ENCODE assay signal across 14 mouse cellular contexts in the genomic region with DNA sequence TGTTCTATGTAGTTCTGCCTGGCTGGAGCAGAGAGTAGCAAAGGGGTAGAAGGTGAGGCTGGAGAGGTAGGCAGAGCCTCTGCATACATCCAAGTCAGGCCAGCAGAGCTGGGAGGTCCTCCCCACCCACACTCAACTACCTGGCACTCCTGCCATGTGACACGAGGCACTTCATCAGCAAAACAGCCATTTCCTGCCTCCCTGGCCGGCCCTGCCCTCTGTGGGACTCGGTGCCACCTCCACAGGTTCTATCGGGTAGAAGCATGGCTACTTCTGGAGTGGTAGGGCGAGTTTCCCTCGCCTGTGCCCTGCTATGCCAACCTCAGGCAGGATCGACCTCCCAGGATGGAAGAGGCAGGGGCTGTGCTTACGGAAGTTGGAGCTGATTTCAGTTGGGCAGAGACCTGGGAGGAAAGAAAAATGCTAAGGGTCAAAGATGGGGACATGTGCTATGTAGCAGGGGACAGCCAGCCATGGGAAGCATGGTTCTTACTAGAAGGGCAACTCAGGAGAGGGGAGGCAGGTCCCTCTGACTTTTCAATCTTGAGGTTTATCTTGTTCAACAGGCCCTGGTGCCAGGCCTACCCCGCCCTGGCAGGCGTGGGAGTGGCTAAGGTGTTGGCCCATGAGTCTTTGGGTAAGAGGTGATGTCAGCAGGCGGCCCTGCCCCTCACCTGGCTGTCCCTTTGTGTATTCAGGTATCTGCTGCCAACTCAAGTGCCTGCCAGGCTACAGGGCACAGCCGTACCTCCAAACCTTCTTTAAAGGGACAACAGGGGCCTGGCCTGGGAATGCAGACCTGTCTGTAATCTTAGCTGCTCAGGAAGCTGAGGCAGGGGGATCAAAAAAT. TPM values are rescaled to one million over a fixed set of nuclear protein-coding genes. Genes with fewer than 3 reads are reported as not detected.
DNase-seq lines count a peak whose midpoint lies in the region; ATAC-seq and TF ChIP-seq lines count a peak whose summit lies in the region.
"Had no signal": no experiment of that assay in that cellular context is flagged by ENCODE, and none has a peak within 500 bp of the region (broad histone marks: within the 10 kb centered on the region; RNA-seq: fewer than 3 reads in every experiment).

No protein-coding gene starts in this region.

- H3K4me1 ChIP-seq in liver, adult 2 months (ENCODE audit: control insufficient read depth, insufficient read depth, low read length) = no peaks in the 10 kb centered on the region
- H3K4me1 ChIP-seq in liver, embryonic 11.5 days (replicated peaks; ENCODE audit: control insufficient read depth, insufficient read depth, low read length) = no peaks in the 10 kb centered on the region
- peaks cover 9% of the 10 kb centered on the region for H3K4me1 ChIP-seq in liver, embryonic 13.5 days (replicated peaks)

- TF ChIP-seq CTCF in liver, adult 2 months (IDR thresholded peaks at IDR 0.05; ENCODE audit: low read depth, low read length) = no peak

- no peak for TF ChIP-seq POLR2A in liver, adult 2 months (IDR thresholded peaks at IDR 0.05; ENCODE audit: extremely low read depth, insufficient read depth, low read length)

- no peaks in the 10 kb centered on the region for H3K36me3 ChIP-seq in liver, adult 2 months (ENCODE audit: control insufficient read depth, insufficient read depth, low read length)
- no peaks in the 10 kb centered on the region for H3K36me3 ChIP-seq in liver, embryonic 11.5 days (ENCODE audit: control insufficient read depth, insufficient read depth, low read length)
- H3K36me3 ChIP-seq in liver, embryonic 13.5 days = no peaks in the 10 kb centered on the region
- H3K36me3 ChIP-seq: embryonic facial prominence, embryonic 13.5 days; heart, embryonic 13.5 days; neural tube, embryonic 12.5 days had no signal

- H3K79me2 ChIP-seq in liver, adult 2 months (ENCODE audit: control insufficient read depth, insufficient read depth, low read length) = no peaks in the 10 kb centered on the region

- H3K4me3 ChIP-seq in liver, adult 2 months (ENCODE audit: insufficient read depth, low read depth, low read length) = no peak overlapping the region
- H3K4me3 ChIP-seq in liver, embryonic 11.5 days (ENCODE audit: low read depth, low read length) = no peak overlapping the region
- H3K4me3 ChIP-seq in liver, embryonic 13.5 days (replicated peaks) = no peak overlapping the region
- H3K4me3 ChIP-seq: embryonic facial prominence, embryonic 13.5 days; heart, embryonic 13.5 days; neural tube, embryonic 12.5 days had no signal

- WGBS in liver, adult 2 months = 69% methylated on average over 12 of the region's 12 CpGs
- 67% methylated on average over 12 of the region's 12 CpGs for WGBS in liver, embryonic 11.5 days
- 46% methylated on average over 12 of the region's 12 CpGs for WGBS in liver, embryonic 13.5 days (ENCODE audit: insufficient replicate concordance)

- H3K27ac ChIP-seq in liver, adult 2 months (replicated peaks; ENCODE audit: insufficient read depth, low read depth, low read length) = no peak overlapping the region
- no peak overlapping the region for H3K27ac ChIP-seq in liver, embryonic 11.5 days (ENCODE audit: low read depth, low read length)
- H3K27ac ChIP-seq in liver, embryonic 13.5 days = no peak overlapping the region
- H3K27ac ChIP-seq: embryonic facial prominence, embryonic 13.5 days; heart, embryonic 13.5 days; neural tube, embryonic 12.5 days had no signal

- H3K9me3 ChIP-seq in liver, embryonic 11.5 days (ENCODE audit: control insufficient read depth, low read length) = no peaks in the 10 kb centered on the region
- H3K9me3 ChIP-seq in liver, embryonic 13.5 days (replicated peaks) = no peaks in the 10 kb centered on the region
- H3K9me3 ChIP-seq: embryonic facial prominence, embryonic 13.5 days; heart, embryonic 13.5 days; neural tube, embryonic 12.5 days had no signal

- ATAC-seq in liver, embryonic 11.5 days (replicated peaks; ENCODE audit: low FRiP score) = no peak
- ATAC-seq in liver, embryonic 13.5 days (ENCODE audit: low read depth) = peak; percentile 73
- ATAC-seq: CD4-positive, CD25-positive, alpha-beta regulatory T cell, adult 4 months had no signal

- peak; percentile 12 for DNase-seq in liver, adult 2 months (ENCODE audit: extremely low read depth, low read depth, low spot score)
- DNase-seq in liver, embryonic 11.5 days (ENCODE audit: low spot score) = no peak
- DNase-seq in liver, embryonic 13.5 days = no peak
- DNase-seq in lung, postnatal 4 days = peak; percentile 76 to 93
- DNase-seq in layer of hippocampus, postnatal 10 days (ENCODE audit: low spot score in 2 of 2) = no peak
- no peak for DNase-seq in spleen, postnatal 36 days (ENCODE audit: low spot score in 2 of 2)
- no peak for DNase-seq in yolk sac, embryonic 10.5 days (ENCODE audit: low spot score)
- DNase-seq: adrenal gland, postnatal 14 days; cerebellum, adult 2 months; thymus, postnatal 25 days had no signal

- no peak overlapping the region for H3K4me2 ChIP-seq in liver, embryonic 11.5 days
- H3K4me2 ChIP-seq in liver, embryonic 13.5 days = no peak overlapping the region
- H3K4me2 ChIP-seq: embryonic facial prominence, embryonic 13.5 days; heart, embryonic 13.5 days; neural tube, embryonic 12.5 days had no signal

- no peak overlapping the region for H3K9ac ChIP-seq in liver, adult 2 months (ENCODE audit: low read depth, low read length)
- no peak overlapping the region for H3K9ac ChIP-seq in liver, embryonic 11.5 days (ENCODE audit: low read depth, low read length)
- H3K9ac ChIP-seq in liver, embryonic 13.5 days = no peak overlapping the region
- H3K9ac ChIP-seq: embryonic facial prominence, embryonic 13.5 days; heart, embryonic 13.5 days; neural tube, embryonic 12.5 days had no signal

- H3K27me3 ChIP-seq in liver, adult 2 months (ENCODE audit: control insufficient read depth, insufficient read depth, low read length) = no peaks in the 10 kb centered on the region
- peaks cover 47% of the 10 kb centered on the region for H3K27me3 ChIP-seq in liver, embryonic 11.5 days (replicated peaks; ENCODE audit: control insufficient read depth, insufficient read depth, low read length)
- peaks cover 59% of the 10 kb centered on the region for H3K27me3 ChIP-seq in liver, embryonic 13.5 days

RNA-seq across cellular contexts. Expression of a gene that starts 6.5 kb away (rescaled TPM):
- total RNA-seq in liver, adult 2 months (2014; rRNA removed) = 0.09 and 0.34 TPM in 2 replicates
- 0.24 TPM in 2 replicates for polyA plus RNA-seq in liver, adult 2 months (2012; rRNA removed)
- polyA plus RNA-seq in liver, embryonic 11.5 days (2014; fragmentation: Nextera tagmentation; extraction: Ambion mirVana) = 0.56 and 1.0 TPM in 2 replicates
- polyA plus RNA-seq in liver, embryonic 13.5 days (2015; fragmentation: Nextera tagmentation; extraction: Ambion mirVana) = 0.39 and 0.45 TPM in 2 replicates
- 1 to 10 TPM; 1.1 to 1.3 TPM for total RNA-seq in layer of hippocampus, postnatal 10 days (2021)

Comparison
In these comparisons a context has a peak if more than half of its experiments do, and no peak if none do; other contexts are left out.
1. DNase-seq: peak in liver, adult 2 months (single experiment) and lung, postnatal 4 days (2 of 2); none in liver, embryonic 11.5 days (single experiment), liver, embryonic 13.5 days (single experiment), layer of hippocampus, postnatal 10 days (0 of 2), spleen, postnatal 36 days (0 of 2) and yolk sac, embryonic 10.5 days (single experiment).